In the genomic region with DNA sequence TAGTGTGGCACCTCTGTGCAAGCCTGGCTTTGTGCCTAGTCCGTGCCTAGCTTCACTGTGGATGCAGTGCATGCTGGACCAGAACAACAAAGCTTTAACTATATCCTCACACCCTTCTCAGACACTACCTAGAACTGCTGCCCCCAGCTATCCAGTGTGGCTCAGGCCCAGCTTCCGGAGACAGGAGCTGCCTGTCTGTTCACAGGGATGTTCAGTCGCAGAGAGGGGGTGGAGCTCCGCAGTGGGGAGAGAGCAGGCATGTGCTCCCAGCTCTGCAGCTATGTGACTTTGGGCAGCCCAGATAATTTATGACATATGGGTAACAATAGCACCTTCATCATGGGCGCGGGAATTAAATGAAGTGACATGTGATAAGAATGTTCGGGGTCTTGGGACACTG, we compare ENCODE assay signal across 11 mouse cellular contexts. TPM values are rescaled to one million over a fixed set of nuclear protein-coding genes. Genes with fewer than 3 reads are reported as not detected.
DNase-seq lines count a peak whose midpoint lies in the region; ATAC-seq and TF ChIP-seq lines count a peak whose summit lies in the region.
"Had no signal": no experiment of that assay in that cellular context is flagged by ENCODE, and none has a peak within 500 bp of the region (broad histone marks: within the 10 kb centered on the region; RNA-seq: fewer than 3 reads in every experiment).

No protein-coding gene starts in this region.

- DNase-seq in forebrain, postnatal 0 days = no peak
- DNase-seq in lung, postnatal 25 days (ENCODE audit: low spot score) = no peak
- no peak for DNase-seq in midbrain, postnatal 0 days (ENCODE audit: low spot score)
- no peak for DNase-seq in testis, postnatal 14 days (ENCODE audit: low spot score)
- no peak for DNase-seq in layer of hippocampus, postnatal 25 days (ENCODE audit: extremely low spot score in 1 of 2, low spot score in 1 of 2)
- DNase-seq: embryo, embryonic 11 days; right cerebral cortex, adult 18-20 months had no signal

- no peak for ATAC-seq in forebrain, embryonic 15.5 days (replicated peaks)
- no peak for ATAC-seq in forebrain, postnatal 0 days
- peak; percentile 34; the same call in 1 of the 2 replicates for ATAC-seq in lung, embryonic 16.5 days (ENCODE audit: low read depth)
- ATAC-seq in hindbrain, embryonic 15.5 days (ENCODE audit: low FRiP score, low read depth) = no peak
- peak; percentile 22; the same call in 1 of the 2 replicates for ATAC-seq in midbrain, postnatal 0 days (ENCODE audit: low FRiP score)

- H3K4me1 ChIP-seq in forebrain, embryonic 15.5 days = peaks cover 59% of the 10 kb centered on the region
- H3K4me1 ChIP-seq in forebrain, postnatal 0 days (ENCODE audit: insufficient read depth) = peaks cover 13% of the 10 kb centered on the region
- peaks cover 56% of the 10 kb centered on the region for H3K4me1 ChIP-seq in lung, embryonic 16.5 days (replicated peaks; ENCODE audit: control insufficient read depth, insufficient read depth, low read length)
- H3K4me1 ChIP-seq in hindbrain, embryonic 15.5 days (replicated peaks) = peaks cover 70% of the 10 kb centered on the region
- peaks cover 14% of the 10 kb centered on the region; the same call in 1 of the 2 replicates for H3K4me1 ChIP-seq in midbrain, postnatal 0 days (ENCODE audit: insufficient read depth, low read length)

- 62% methylated on average over 7 of the region's 7 CpGs for WGBS in forebrain, embryonic 15.5 days
- 66% methylated on average over 7 of the region's 7 CpGs for WGBS in forebrain, postnatal 0 days
- WGBS in lung, embryonic 16.5 days = 33% methylated on average over 7 of the region's 7 CpGs
- WGBS in hindbrain, embryonic 15.5 days = 47% methylated on average over 7 of the region's 7 CpGs
- WGBS in midbrain, postnatal 0 days = 61% methylated on average over 7 of the region's 7 CpGs

- H3K9ac ChIP-seq in forebrain, embryonic 15.5 days (replicated peaks) = no peak overlapping the region
- H3K9ac ChIP-seq in forebrain, postnatal 0 days = no peak overlapping the region
- no peak overlapping the region for H3K9ac ChIP-seq in lung, embryonic 16.5 days (ENCODE audit: low read length)
- H3K9ac ChIP-seq in hindbrain, embryonic 15.5 days = no peak overlapping the region
- H3K9ac ChIP-seq in midbrain, postnatal 0 days (replicated peaks; ENCODE audit: low read length, poor library complexity, severe bottlenecking) = no peak overlapping the region
- H3K9ac ChIP-seq: liver, embryonic 15.5 days had no signal

- H3K9me3 ChIP-seq in forebrain, embryonic 15.5 days = no peaks in the 10 kb centered on the region
- no peaks in the 10 kb centered on the region for H3K9me3 ChIP-seq in forebrain, postnatal 0 days (ENCODE audit: low read length)
- no peaks in the 10 kb centered on the region for H3K9me3 ChIP-seq in lung, embryonic 16.5 days (ENCODE audit: control insufficient read depth, low read length)
- no peaks in the 10 kb centered on the region for H3K9me3 ChIP-seq in hindbrain, embryonic 15.5 days
- H3K9me3 ChIP-seq in midbrain, postnatal 0 days (ENCODE audit: low read length) = no peaks in the 10 kb centered on the region
- H3K9me3 ChIP-seq: liver, embryonic 15.5 days had no signal

- H3K27me3 ChIP-seq in forebrain, embryonic 15.5 days = no peaks in the 10 kb centered on the region
- H3K27me3 ChIP-seq in forebrain, postnatal 0 days (ENCODE audit: insufficient read depth, low read length) = no peaks in the 10 kb centered on the region
- H3K27me3 ChIP-seq in lung, embryonic 16.5 days (ENCODE audit: control insufficient read depth, insufficient read depth, low read depth, low read length) = no peaks in the 10 kb centered on the region
- no peaks in the 10 kb centered on the region for H3K27me3 ChIP-seq in hindbrain, embryonic 15.5 days
- H3K27me3 ChIP-seq in midbrain, postnatal 0 days (ENCODE audit: insufficient read depth, low read length) = no peaks in the 10 kb centered on the region
- H3K27me3 ChIP-seq: liver, embryonic 15.5 days had no signal

- H3K36me3 ChIP-seq in forebrain, embryonic 15.5 days = no peaks in the 10 kb centered on the region
- H3K36me3 ChIP-seq in forebrain, postnatal 0 days (ENCODE audit: insufficient read depth) = peaks cover 6% of the 10 kb centered on the region; the same call in 1 of the 2 replicates
- peaks cover 3% of the 10 kb centered on the region; the same call in 1 of the 2 replicates for H3K36me3 ChIP-seq in lung, embryonic 16.5 days (ENCODE audit: control insufficient read depth, insufficient read depth, low read length)
- H3K36me3 ChIP-seq in hindbrain, embryonic 15.5 days = no peaks in the 10 kb centered on the region; the same call in 1 of the 2 replicates
- H3K36me3 ChIP-seq in midbrain, postnatal 0 days (ENCODE audit: insufficient read depth, low read length) = peaks cover 7% of the 10 kb centered on the region
- H3K36me3 ChIP-seq: liver, embryonic 15.5 days had no signal

- H3K4me2 ChIP-seq in forebrain, embryonic 15.5 days (replicated peaks) = no peak overlapping the region
- H3K4me2 ChIP-seq in forebrain, postnatal 0 days (ENCODE audit: low read depth) = no peak overlapping the region
- no peak overlapping the region for H3K4me2 ChIP-seq in lung, embryonic 16.5 days (ENCODE audit: low read depth, low read length)
- H3K4me2 ChIP-seq in hindbrain, embryonic 15.5 days = no peak overlapping the region
- H3K4me2 ChIP-seq in midbrain, postnatal 0 days (ENCODE audit: low read depth, low read length, poor library complexity, severe bottlenecking) = no peak overlapping the region
- H3K4me2 ChIP-seq: liver, embryonic 15.5 days had no signal

- TF ChIP-seq CTCF in forebrain, postnatal 0 days (IDR thresholded peaks at IDR 0.05; ENCODE audit: low read depth) = no peak
- TF ChIP-seq CTCF in midbrain, postnatal 0 days (IDR thresholded peaks at IDR 0.05) = no peak

- H3K4me3 ChIP-seq in forebrain, embryonic 15.5 days = no peak overlapping the region
- no peak overlapping the region for H3K4me3 ChIP-seq in forebrain, postnatal 0 days (ENCODE audit: low read depth, low read length)
- H3K4me3 ChIP-seq in lung, embryonic 16.5 days (ENCODE audit: low read length) = no peak overlapping the region
- no peak overlapping the region for H3K4me3 ChIP-seq in hindbrain, embryonic 15.5 days
- H3K4me3 ChIP-seq in midbrain, postnatal 0 days (ENCODE audit: low read depth, low read length) = no peak overlapping the region
- H3K4me3 ChIP-seq: liver, embryonic 15.5 days had no signal

- 0 out of 2 replicates have a peak overlapping the region, but pooled peaks have one; percentile 11 for H3K27ac ChIP-seq in forebrain, embryonic 15.5 days (replicated peaks)
- H3K27ac ChIP-seq in forebrain, postnatal 0 days (ENCODE audit: low read depth, low read length) = no peak overlapping the region
- H3K27ac ChIP-seq in lung, embryonic 16.5 days (ENCODE audit: low read length) = no peak overlapping the region
- peak overlapping the region; percentile 55 for H3K27ac ChIP-seq in hindbrain, embryonic 15.5 days (replicated peaks)
- no peak overlapping the region for H3K27ac ChIP-seq in midbrain, postnatal 0 days (ENCODE audit: low read depth, low read length)
- H3K27ac ChIP-seq: liver, embryonic 15.5 days had no signal

RNA-seq across cellular contexts. Expression of gene Zmiz1, which starts 52.0 kb away (rescaled TPM):
- 57.5 and 63.9 TPM in 2 replicates for polyA plus RNA-seq in forebrain, embryonic 15.5 days (2015; fragmentation: Nextera tagmentation; extraction: Ambion mirVana)
- total RNA-seq in forebrain, postnatal 0 days (2014; rRNA removed) = 48.5 and 75.6 TPM in 2 replicates
- 27.7 and 38.0 TPM in 2 replicates for polyA plus RNA-seq in forebrain, postnatal 0 days (2015; fragmentation: Nextera tagmentation; extraction: Ambion mirVana)
- 20.4 and 22.4 TPM in 2 replicates for polyA plus RNA-seq in lung, embryonic 16.5 days (2015; fragmentation: Nextera tagmentation; extraction: Ambion mirVana)
- polyA plus RNA-seq in hindbrain, embryonic 15.5 days (2015; fragmentation: Nextera tagmentation; extraction: Ambion mirVana) = 70.9 and 72.6 TPM in 2 replicates
- total RNA-seq in midbrain, postnatal 0 days (2014; rRNA removed) = 130 and 134 TPM in 2 replicates
- 44.0 and 51.7 TPM in 2 replicates for polyA plus RNA-seq in midbrain, postnatal 0 days (2015; fragmentation: Nextera tagmentation; extraction: Ambion mirVana)
- 100 to 1,000 TPM in 1 of 2 experiments, 10 to 100 TPM in 1; 82.5 to 105 TPM for total RNA-seq in layer of hippocampus, postnatal 25 days (2021)

Comparison
In these comparisons a context has a peak if more than half of its experiments do, and no peak if none do; other contexts are left out.
1. H3K27ac ChIP-seq: peak in forebrain, embryonic 15.5 days (single experiment) and hindbrain, embryonic 15.5 days (single experiment); none in forebrain, postnatal 0 days (single experiment), lung, embryonic 16.5 days (single experiment) and midbrain, postnatal 0 days (single experiment).
2. ATAC-seq: peak in lung, embryonic 16.5 days (single experiment) and midbrain, postnatal 0 days (single experiment); none in forebrain, embryonic 15.5 days (single experiment), forebrain, postnatal 0 days (single experiment) and hindbrain, embryonic 15.5 days (single experiment).